Mouse (Mus musculus) liver, postnatal 0 days (tissue): Measurements from ENCODE around the gene Gm8257.
"Not testable (repeated sequence)": the region's sequence is repeated elsewhere in the genome, so short reads cannot be mapped to it uniquely, and the experiment has no call there.

Experiments
- CTCF ChIP-seq: sonication (generic); IDR thresholded peaks from 2 replicates; pipeline ENCODE4 v1.5.1; 2016; ENCODE audit warnings: antibody characterized with exemption, low read depth
- EP300 ChIP-seq: IDR thresholded peaks from 2 replicates; pipeline ENCODE4 v1.6.1; 2016; ENCODE audit warnings: antibody characterized with exemption, low read depth, mild to moderate bottlenecking

GRCm38 (mm10) chr14:44742789-44743188, 36.5 kb upstream of the Gm8257 start:
- peak; percentile 23; the same call in 1 of the 2 replicates for TF ChIP-seq CTCF
- TF ChIP-seq EP300, result not testable (repeated sequence)
